Mouse (Mus musculus) liver, embryonic 14.5 days (tissue): ENCODE measurements at regions not wholly inside any gene's neighbourhood (a gene's known extent, or its start where the extent isn't known, plus 50 kb on each side); places are given as distances from the start of the nearest gene placed in this dataset.

Experiments used
- CTCF ChIP-seq: IDR thresholded peaks from 2 replicates; pipeline ENCODE4 v1.5.1; 2016; ENCODE audit warnings: antibody characterized with exemption, low read depth, control low read depth
- EP300 ChIP-seq: IDR thresholded peaks from 2 replicates; pipeline ENCODE4 v1.6.1; 2016; ENCODE audit warnings: antibody characterized with exemption, low read depth

GRCm38 (mm10) chr17:88194693-88195092 is 129.6 kb upstream of the Fbxo11 start:
- TF ChIP-seq CTCF, result no peak
- no peak for TF ChIP-seq EP300
